Mouse (Mus musculus) neural tube, embryonic 13.5 days (tissue): ENCODE data around the gene Sccpdh. TPM values are rescaled to one million over a fixed set of nuclear protein-coding genes. Genes with fewer than 3 reads are reported as not detected.
"Not testable (repeated sequence)": the region's sequence is repeated elsewhere in the genome, so short reads cannot be mapped to it uniquely, and the experiment has no call there.

Experiments
- ATAC-seq: fragments of 200-750 bp; cut with Nextera tagmentation; 2 replicates; pipeline ENCODE4 v1.8.0; 2017; ENCODE audit warnings: low read depth, mild to moderate bottlenecking, moderate TSS enrichment, moderate library complexity
- H3K27ac ChIP-seq: fragments of 300-500 bp; sonication (generic); replicated peaks from 2 replicates; pipeline ENCODE4 v1.5.1; 2015; ENCODE audit warnings: moderate library complexity, mild to moderate bottlenecking, inconsistent platforms
- H3K27me3 ChIP-seq: fragments of 300-500 bp; sonication (generic); 2 replicates; pipeline ENCODE4 v1.6.1; 2015; ENCODE audit warnings: mild to moderate bottlenecking, inconsistent platforms
- H3K36me3 ChIP-seq: fragments of 300-500 bp; sonication (generic); 2 replicates; pipeline ENCODE4 v1.6.1; 2015; ENCODE audit warnings: mild to moderate bottlenecking, inconsistent platforms
- H3K4me1 ChIP-seq: fragments of 300-500 bp; sonication (generic); replicated peaks from 2 replicates; pipeline ENCODE4 v1.6.1; 2015; ENCODE audit warnings: inconsistent platforms
- H3K4me2 ChIP-seq: fragments of 300-500 bp; sonication (generic); 2 replicates; pipeline ENCODE4 v1.6.1; 2015; ENCODE audit warnings: inconsistent platforms, mild to moderate bottlenecking, moderate library complexity
- H3K4me3 ChIP-seq: fragments of 300-500 bp; sonication (generic); 2 replicates; pipeline ENCODE4 v1.5.1; 2015; ENCODE audit warnings: mild to moderate bottlenecking, inconsistent platforms
- H3K9ac ChIP-seq: fragments of 300-500 bp; sonication (generic); 2 replicates; pipeline ENCODE4 v1.6.1; 2015; ENCODE audit warnings: moderate library complexity, mild to moderate bottlenecking, inconsistent platforms
- H3K9me3 ChIP-seq: fragments of 300-500 bp; sonication (generic); 2 replicates; pipeline ENCODE4 v1.6.1; 2016; ENCODE audit warnings: inconsistent platforms
- WGBS: fragments of 180-500 bp; shearing (Covaris S2); methylation state at CpG from one replicate; pipeline ENCODE4 v1.1.7; 2015; 5-methylcytosine and 5-hydroxymethylcytosine counted together
- polyA plus RNA-seq: library from polyadenylated mRNA; unstranded; fragments of >200 nt; fragmentation: Nextera tagmentation; extraction: Ambion mirVana; gene quantifications from 2 replicates; pipeline ENCODE4 v1.2.1, GENCODE M21; 2015

Sccpdh gene
- polyA plus RNA-seq, 1 experiment from 2014 or later = 157 TPM

- Histone ChIP-seq H3K27me3 (no peaks in the 10 kb centered on the region), H3K9ac (no peak overlapping the region), H3K27ac (no peak overlapping the region), H3K9me3 (no peaks in the 10 kb centered on the region), H3K4me2 (no peak overlapping the region), H3K36me3 (peaks cover 85% of the 10 kb centered on the region), H3K4me3 (no peak overlapping the region), H3K4me1 (no peaks in the 10 kb centered on the region)
- WGBS = 92% methylated on average over 2 of the region's 2 CpGs
- ATAC-seq = no peak
Measured at GRCm38 (mm10) chr1:179677031-179677430, 9.0 kb downstream of the Sccpdh start.

DNA sequence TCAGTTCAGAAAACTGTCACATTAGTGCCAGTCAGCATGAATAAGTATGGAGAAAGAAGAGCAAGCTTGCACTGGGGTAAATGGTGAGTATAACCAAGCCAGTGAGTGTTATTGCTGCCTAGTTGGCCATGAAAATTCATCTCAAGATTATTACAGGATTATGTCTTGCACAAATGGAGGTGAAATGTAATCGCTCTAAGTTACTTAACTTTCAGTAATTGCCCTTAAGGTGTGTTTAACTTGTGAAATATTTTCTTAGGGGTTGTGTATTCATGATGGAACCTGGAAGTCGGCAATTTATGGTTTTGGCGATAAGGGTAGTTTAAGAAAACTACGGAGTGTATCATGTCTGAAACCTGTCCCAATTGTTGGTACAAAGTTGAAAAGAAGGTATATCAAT is 11.3 kb downstream of the Sccpdh start:
- no peak for ATAC-seq
- Histone ChIP-seq H3K36me3 (peaks cover 81% of the 10 kb centered on the region), H3K4me2 (no peak overlapping the region), H3K9ac (no peak overlapping the region), H3K4me1 (no peaks in the 10 kb centered on the region), H3K27me3 (no peaks in the 10 kb centered on the region), H3K4me3 (no peak overlapping the region), H3K27ac (no peak overlapping the region), H3K9me3 (no peaks in the 10 kb centered on the region)
- 97% methylated on average over 4 of the region's 4 CpGs for WGBS

- not testable (repeated sequence) for H3K9me3 ChIP-seq, H3K4me3 ChIP-seq, H3K9ac ChIP-seq, H3K4me1 ChIP-seq, H3K27ac ChIP-seq, ATAC-seq, H3K27me3 ChIP-seq, H3K4me2 ChIP-seq
- 94% methylated on average over 9 of the region's 10 CpGs for WGBS
- peaks cover 84% of the 10 kb centered on the region for H3K36me3 ChIP-seq
Measured at GRCm38 (mm10) chr1:179682753-179683152, 14.7 kb downstream of the Sccpdh start.

DNA sequence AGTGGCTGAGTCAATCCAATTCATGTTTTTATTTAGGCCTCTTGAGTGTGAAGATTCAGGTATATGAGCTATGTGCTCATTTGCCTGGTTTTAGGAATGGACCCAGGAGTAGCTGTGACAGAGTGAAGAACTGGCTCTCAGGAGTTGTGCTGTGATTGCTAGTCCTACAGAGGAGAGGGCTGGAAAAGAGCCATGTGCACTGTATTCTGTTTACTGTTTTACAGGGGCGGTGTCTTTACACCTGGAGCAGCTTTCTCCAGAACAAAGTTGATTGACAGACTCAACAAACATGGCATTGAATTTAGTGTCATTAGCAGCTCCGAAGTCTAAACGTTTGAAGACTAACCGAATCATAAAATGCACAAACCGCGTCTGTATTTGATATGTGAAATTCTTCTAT is 18.3 kb downstream of the Sccpdh start:
- H3K4me1 ChIP-seq = no peaks in the 10 kb centered on the region
- no peaks in the 10 kb centered on the region for H3K27me3 ChIP-seq
- no peak overlapping the region for H3K4me2 ChIP-seq
- no peak overlapping the region for H3K9ac ChIP-seq
- no peak overlapping the region for H3K4me3 ChIP-seq
- peaks cover 68% of the 10 kb centered on the region for H3K36me3 ChIP-seq
- ATAC-seq = no peak
- H3K9me3 ChIP-seq = no peaks in the 10 kb centered on the region
- 93% methylated on average over 6 of the region's 6 CpGs for WGBS
- no peak overlapping the region for H3K27ac ChIP-seq

DNA sequence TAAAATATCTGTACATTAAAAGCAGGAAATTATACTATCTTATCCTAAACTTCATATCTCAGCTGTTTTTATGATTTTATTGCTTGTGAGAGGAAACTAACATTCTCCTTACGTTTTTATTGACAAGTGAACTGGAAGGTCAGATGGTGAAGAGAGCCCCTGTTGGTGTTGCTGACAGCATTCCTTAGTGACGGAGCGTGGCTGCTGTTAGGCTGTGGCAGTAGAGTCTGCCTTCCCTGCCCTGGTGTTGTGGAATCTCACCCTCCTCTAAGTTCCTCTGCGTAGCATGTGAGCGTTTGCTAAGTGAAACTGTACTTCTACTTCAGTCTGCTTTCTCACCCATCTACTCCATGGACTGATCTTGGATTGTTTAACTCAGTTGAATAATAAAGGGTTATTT is 18.8 kb downstream of the Sccpdh start:
- no peak overlapping the region for H3K27ac ChIP-seq
- H3K4me1 ChIP-seq = no peaks in the 10 kb centered on the region
- peaks cover 64% of the 10 kb centered on the region for H3K36me3 ChIP-seq
- 88% methylated on average over 5 of the region's 5 CpGs for WGBS
- H3K9ac ChIP-seq = no peak overlapping the region
- H3K4me2 ChIP-seq = no peak overlapping the region
- no peaks in the 10 kb centered on the region for H3K9me3 ChIP-seq
- no peak overlapping the region for H3K4me3 ChIP-seq
- ATAC-seq = no peak
- no peaks in the 10 kb centered on the region for H3K27me3 ChIP-seq

DNA sequence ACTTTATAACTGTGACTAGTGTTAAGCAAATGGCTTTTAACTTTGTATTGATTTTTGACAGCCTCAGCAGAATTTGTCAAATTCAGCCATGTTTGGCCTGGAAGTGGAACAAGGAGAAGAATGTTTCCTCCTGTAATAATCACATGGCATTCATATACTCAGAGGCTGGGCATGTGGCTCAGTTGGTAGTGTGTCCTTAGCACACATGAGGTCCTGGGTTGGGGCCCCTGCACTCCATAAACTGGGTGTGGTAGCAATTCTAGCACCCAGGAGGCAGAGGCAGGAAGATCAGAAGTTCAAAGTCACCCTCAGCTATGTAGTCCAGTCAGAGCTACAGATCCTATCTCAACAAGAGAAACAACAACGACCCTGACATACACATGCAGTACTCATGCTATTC is 19.3 kb downstream of the Sccpdh start:
- Histone ChIP-seq H3K4me1 (no peaks in the 10 kb centered on the region), H3K9ac (no peak overlapping the region), H3K4me3 (no peak overlapping the region), H3K27ac (no peak overlapping the region), H3K36me3 (peaks cover 59% of the 10 kb centered on the region), H3K4me2 (no peak overlapping the region), H3K27me3 (no peaks in the 10 kb centered on the region), H3K9me3 (no peaks in the 10 kb centered on the region)
- WGBS = 92% methylated on average over 1 of the region's 1 CpGs
- no peak for ATAC-seq

GRCm38 (mm10) chr1:179687966-179688365 is 20.0 kb downstream of the Sccpdh start:
- H3K9ac ChIP-seq = no peak overlapping the region
- H3K9me3 ChIP-seq = no peaks in the 10 kb centered on the region
- H3K27me3 ChIP-seq = no peaks in the 10 kb centered on the region
- WGBS = 82% methylated on average over 3 of the region's 3 CpGs
- no peaks in the 10 kb centered on the region for H3K4me1 ChIP-seq
- ATAC-seq = no peak
- peaks cover 54% of the 10 kb centered on the region for H3K36me3 ChIP-seq
- H3K4me2 ChIP-seq = no peak overlapping the region
- no peak overlapping the region for H3K27ac ChIP-seq
- no peak overlapping the region for H3K4me3 ChIP-seq

- Histone ChIP-seq H3K4me1 (no peaks in the 10 kb centered on the region), H3K9ac (no peak overlapping the region), H3K4me2 (no peak overlapping the region), H3K4me3 (no peak overlapping the region), H3K9me3 (no peaks in the 10 kb centered on the region), H3K36me3 (peaks cover 51% of the 10 kb centered on the region), H3K27me3 (no peaks in the 10 kb centered on the region), H3K27ac (no peak overlapping the region)
- no peak for ATAC-seq
- 92% methylated on average over 6 of the region's 6 CpGs for WGBS
Measured at GRCm38 (mm10) chr1:179688415-179688814, 20.4 kb downstream of the Sccpdh start.

DNA sequence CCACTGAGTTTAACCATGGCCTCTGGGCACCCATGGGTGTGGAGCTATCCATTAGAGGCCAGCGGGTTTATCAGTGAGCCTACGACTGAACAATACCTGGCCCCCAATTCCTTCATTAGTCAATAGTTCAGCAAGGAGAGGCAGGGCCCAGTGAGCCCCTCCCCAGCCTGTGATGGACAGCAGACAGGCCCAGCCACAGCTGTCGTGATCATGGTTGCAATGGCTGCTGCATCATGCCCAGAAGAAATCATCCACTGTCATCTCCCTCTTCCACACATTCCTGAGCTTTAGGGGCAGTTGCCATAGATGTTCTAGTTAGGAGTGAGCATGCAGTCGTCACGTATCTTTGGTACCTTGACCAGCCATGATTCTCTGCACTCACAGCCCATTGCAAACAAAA is 20.9 kb downstream of the Sccpdh start:
- H3K27me3 ChIP-seq = no peaks in the 10 kb centered on the region
- H3K4me3 ChIP-seq = no peak overlapping the region
- no peak overlapping the region for H3K9ac ChIP-seq
- H3K9me3 ChIP-seq = no peaks in the 10 kb centered on the region
- no peaks in the 10 kb centered on the region for H3K4me1 ChIP-seq
- no peak for ATAC-seq
- no peak overlapping the region for H3K27ac ChIP-seq
- WGBS = 74% methylated on average over 5 of the region's 5 CpGs
- no peak overlapping the region for H3K4me2 ChIP-seq
- H3K36me3 ChIP-seq = peaks cover 46% of the 10 kb centered on the region

GRCm38 (mm10) chr1:179689479-179689878 is 21.5 kb downstream of the Sccpdh start:
- no peak overlapping the region for H3K9ac ChIP-seq

GRCm38 (mm10) chr1:179704150-179704549 is 36.1 kb downstream of the Sccpdh start:
- Histone ChIP-seq H3K27ac (no peak overlapping the region), H3K9me3 (no peaks in the 10 kb centered on the region), H3K4me3 (no peak overlapping the region), H3K27me3 (no peaks in the 10 kb centered on the region), H3K9ac (no peak overlapping the region), H3K36me3 (no peaks in the 10 kb centered on the region), H3K4me2 (no peak overlapping the region), H3K4me1 (no peaks in the 10 kb centered on the region)
- WGBS = 82% methylated on average over 3 of the region's 3 CpGs
- no peak for ATAC-seq

More at GRCm38 (mm10) chr1:179689479-179689878, 21.5 kb downstream of the Sccpdh start:
- Histone ChIP-seq H3K27me3 (no peaks in the 10 kb centered on the region), H3K9me3 (no peaks in the 10 kb centered on the region), H3K36me3 (peaks cover 43% of the 10 kb centered on the region), H3K4me3 (no peak overlapping the region), H3K4me1 (no peaks in the 10 kb centered on the region), H3K27ac (no peak overlapping the region), H3K4me2 (no peak overlapping the region)
- ATAC-seq = no peak
- 69% methylated on average over 6 of the region's 6 CpGs for WGBS

- no peak overlapping the region for H3K4me3 ChIP-seq
Measured at GRCm38 (mm10) chr1:179705154-179705553, 37.1 kb downstream of the Sccpdh start.

GRCm38 (mm10) chr1:179709390-179709789 is 41.4 kb downstream of the Sccpdh start:
- no peaks in the 10 kb centered on the region for H3K27me3 ChIP-seq
- no peak overlapping the region for H3K4me2 ChIP-seq
- no peak overlapping the region for H3K27ac ChIP-seq
- 89% methylated on average over 6 of the region's 6 CpGs for WGBS
- H3K36me3 ChIP-seq = no peaks in the 10 kb centered on the region
- no peak for ATAC-seq
- no peaks in the 10 kb centered on the region for H3K4me1 ChIP-seq
- no peaks in the 10 kb centered on the region for H3K9me3 ChIP-seq
- no peak overlapping the region for H3K9ac ChIP-seq
- H3K4me3 ChIP-seq = no peak overlapping the region

More at GRCm38 (mm10) chr1:179705154-179705553, 37.1 kb downstream of the Sccpdh start:
- Histone ChIP-seq H3K27me3 (no peaks in the 10 kb centered on the region), H3K27ac (no peak overlapping the region), H3K9ac (no peak overlapping the region), H3K36me3 (no peaks in the 10 kb centered on the region), H3K4me2 (no peak overlapping the region), H3K4me1 (no peaks in the 10 kb centered on the region), H3K9me3 (no peaks in the 10 kb centered on the region)
- ATAC-seq = no peak
- 91% methylated on average over 6 of the region's 6 CpGs for WGBS
